Mouse (Mus musculus): Measurements from ENCODE around the gene Tsc22d2.

Tsc22d2 gene

DNA sequence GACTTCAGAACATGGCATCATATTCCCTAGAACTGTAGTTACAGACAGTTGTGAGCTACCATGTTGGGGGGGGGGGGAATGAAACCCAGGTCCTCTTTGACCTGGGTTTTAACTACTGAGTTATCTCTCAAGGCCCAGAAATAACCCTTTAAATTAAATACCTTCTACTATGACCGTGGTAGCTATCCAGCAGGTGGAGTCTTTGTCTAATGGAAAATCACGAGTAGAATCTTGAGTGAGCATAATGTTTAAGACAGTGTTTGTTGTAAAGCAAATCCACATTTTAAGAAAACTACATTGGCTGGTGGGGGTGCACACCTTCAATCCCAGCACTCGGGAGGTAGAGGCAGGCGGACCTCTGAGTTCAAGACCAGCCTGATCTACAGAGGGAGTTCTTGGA is 99.0 kb downstream of the Tsc22d2 start:
- DNase-seq (ENCODE audit: low read depth, low spot score) = no peak

DNA sequence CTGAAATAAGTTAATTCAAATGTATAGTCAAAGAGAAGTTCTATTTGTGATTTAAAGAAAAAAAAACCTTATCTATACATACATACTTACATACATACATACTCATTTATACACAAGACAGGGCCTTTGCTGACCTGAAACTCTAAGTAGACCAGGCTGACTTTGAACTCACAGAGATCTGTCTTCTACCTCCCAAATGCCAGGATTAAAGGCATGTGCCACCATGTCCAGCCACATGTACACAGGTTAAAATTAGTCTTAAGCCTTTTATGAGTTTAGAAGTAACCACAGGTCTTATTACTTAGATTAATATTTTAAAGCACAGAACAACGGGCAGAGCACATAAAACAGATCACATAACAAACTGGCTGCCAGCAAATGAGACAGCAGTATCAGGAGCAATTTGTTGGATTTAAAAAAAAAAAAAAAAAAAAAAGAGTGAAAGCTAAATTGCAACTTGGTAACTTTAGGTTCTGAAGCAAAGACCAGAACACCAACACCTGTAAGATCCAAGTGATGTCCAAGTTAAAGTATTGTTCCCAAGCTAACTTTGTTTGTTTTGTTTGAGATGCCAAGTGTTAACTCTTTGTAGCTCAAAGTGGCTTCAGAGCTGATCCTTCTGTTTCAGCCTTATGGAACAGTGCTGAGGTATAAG is 101.6 kb downstream of the Tsc22d2 start:
- no peak for DNase-seq (ENCODE audit: low read depth, low spot score)
